Mouse (Mus musculus) ES-E14 (cell line): ENCODE results near the gene Ssc5d.

Source experiments
- CHD2 ChIP-seq: IDR thresholded peaks from 2 replicates; pipeline ENCODE4 v1.6.1; 2014; ENCODE audit warnings: mild to moderate bottlenecking, low read depth, low read length, inconsistent platforms
- HCFC1 ChIP-seq: IDR thresholded peaks from 2 replicates; pipeline ENCODE4 v1.6.1; 2012; ENCODE audit warnings: low read length, inconsistent platforms, borderline replicate concordance; ENCODE audit not compliant: insufficient read depth
- MAFK ChIP-seq: IDR thresholded peaks from 2 replicates; pipeline ENCODE4 v1.6.1; 2014; ENCODE audit warnings: mild to moderate bottlenecking, low read depth, low read length, inconsistent platforms; ENCODE audit not compliant: insufficient read depth
- ZC3H11A ChIP-seq: IDR thresholded peaks from 2 replicates; pipeline ENCODE4 v1.6.1; 2012; ENCODE audit warnings: low read depth, mild to moderate bottlenecking, inconsistent platforms, low read length, borderline replicate concordance
- ZNF384 ChIP-seq: IDR thresholded peaks from 2 replicates; pipeline ENCODE4 v1.6.1; 2012; ENCODE audit warnings: low read depth, low read length, inconsistent platforms

- TF ChIP-seq ZC3H11A (no peak), HCFC1 (no peak), ZNF384 (no peak), CHD2 (no peak), MAFK (no peak)
These were observed at the start of gene Ssc5d for GRCm38 (mm10) chr7:4925441-4926381.
